Mouse (Mus musculus) mouse trophoblast stem cell (cell line): ENCODE measurements around the gene Gm3173.
"Not testable (repeated sequence)": the region's sequence is repeated elsewhere in the genome, so short reads cannot be mapped to it uniquely, and the experiment has no call there.

Experiments
- in situ Hi-C, 2 experiments: fragments of 300-500 bp; cut with MseI, MboI; formaldehyde crosslinking; loops; 2 replicates in 1 of 2; 3 replicates in 1 of 2; pipeline ENCODE4 v1.15.1; 2025

The Gm3173 gene

DNA sequence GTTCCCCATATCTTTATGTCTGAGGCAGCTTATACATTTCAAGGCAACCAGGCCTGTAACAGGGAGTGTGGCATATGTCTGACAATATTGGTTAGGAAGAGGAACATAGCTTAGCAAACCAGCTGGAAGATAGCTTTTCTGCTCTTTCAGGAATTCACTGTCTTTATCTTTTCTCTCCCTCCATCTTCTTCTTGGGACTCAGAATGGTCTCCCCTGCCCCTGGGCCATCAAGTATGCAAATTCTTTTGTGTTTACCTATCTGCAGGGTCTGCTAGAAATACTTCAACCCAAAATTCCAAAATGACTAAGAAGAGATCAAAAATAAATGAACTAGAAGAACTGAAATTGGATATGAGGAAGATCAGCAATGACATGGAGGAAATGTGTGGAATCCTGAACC is at the start of gene Gm3173:
Gm3173 (plus strand) TSS at position 301 of the 400 bp plus-strand sequence.
- in situ Hi-C loops = not testable (repeated sequence)

- in situ Hi-C loops = not testable (repeated sequence)
Observed at GRCm38 (mm10) chr14:4385606-4386005, 45.2 kb upstream of the Gm3173 start.

GRCm38 (mm10) chr14:4392841-4393530 is 37.8 kb upstream of the Gm3173 start:
- in situ Hi-C loops = not testable (repeated sequence)

DNA sequence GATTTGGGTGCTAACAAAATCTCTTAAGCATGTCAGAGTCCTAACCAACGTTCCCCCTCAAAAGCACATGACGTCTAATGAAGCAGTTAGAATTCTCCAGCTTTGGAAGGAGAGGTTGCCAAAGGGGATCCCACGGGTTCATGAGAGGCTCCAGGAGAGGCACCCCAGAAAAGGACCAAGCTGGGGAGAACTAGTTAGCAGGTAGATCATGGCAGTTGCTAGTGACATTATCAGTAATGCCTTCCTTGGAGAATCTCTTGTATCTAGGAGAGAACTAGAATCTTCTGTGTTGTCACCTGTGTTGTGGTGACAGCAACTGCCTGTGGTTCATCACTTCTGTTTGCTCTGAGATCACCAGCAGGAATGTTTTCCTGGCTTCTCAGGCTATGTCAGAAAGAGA is 33.6 kb upstream of the Gm3173 start, which contains the start of gene Gm3159:
Gm3159 (plus strand) TSS at position 301 of the 400 bp plus-strand sequence.
- in situ Hi-C loops = not testable (repeated sequence)

DNA sequence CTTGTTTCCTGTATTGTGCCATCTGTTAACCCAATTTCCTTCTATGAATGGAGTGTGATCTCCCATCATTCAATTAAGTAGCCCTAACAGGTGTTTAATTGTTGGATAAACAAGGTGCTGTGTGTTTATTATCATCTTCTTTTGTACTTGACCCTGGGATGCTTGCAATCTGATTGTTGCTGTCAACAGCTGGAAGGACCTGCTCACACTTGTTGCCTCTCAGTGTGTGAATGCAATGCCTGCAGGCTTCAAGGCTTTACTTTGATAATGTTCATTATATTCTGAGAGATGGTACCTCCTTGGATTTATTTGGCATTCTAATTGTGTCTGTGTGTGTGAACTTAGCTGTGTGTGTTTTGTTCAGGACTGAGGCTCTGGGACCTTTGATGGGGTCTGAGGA is 32.2 kb upstream of the Gm3173 start:
- in situ Hi-C loops = not testable (repeated sequence)

DNA sequence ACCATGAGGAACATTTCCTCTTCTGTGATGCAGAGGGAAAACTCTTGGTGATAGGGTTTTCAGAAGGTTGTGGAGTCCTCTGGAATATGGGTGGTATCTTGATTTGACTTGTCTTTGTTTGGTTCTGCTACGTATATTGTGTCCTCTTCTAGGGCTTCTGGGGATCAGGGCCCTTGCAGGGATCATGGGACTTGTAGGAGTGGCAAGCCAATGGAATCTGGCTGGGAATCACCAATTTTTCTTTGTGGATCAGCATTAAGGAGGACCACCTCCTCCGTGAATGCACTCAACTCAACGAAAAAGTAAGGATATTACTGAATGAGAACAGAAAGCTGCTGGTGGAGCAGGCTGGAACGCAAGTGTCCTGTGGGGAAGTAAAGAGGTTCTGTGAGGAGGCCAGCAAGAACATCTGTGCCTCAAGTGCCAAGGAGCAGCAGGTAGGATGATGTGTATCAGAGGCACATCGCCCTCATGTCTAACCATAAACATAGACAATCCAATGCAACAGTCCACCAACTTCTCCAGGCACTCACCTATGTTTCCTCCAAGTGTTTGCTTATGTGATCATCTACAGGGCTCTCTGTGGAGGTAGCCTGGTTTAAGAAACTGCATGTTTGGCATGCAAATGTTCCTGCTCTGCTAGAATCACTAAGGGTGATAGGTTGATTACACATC is 30.5 kb upstream of the Gm3173 start:
- in situ Hi-C loops = not testable (repeated sequence)

- in situ Hi-C loops = not testable (repeated sequence)
Observed at GRCm38 (mm10) chr14:4401245-4401644, 29.5 kb upstream of the Gm3173 start.

GRCm38 (mm10) chr14:4403840-4404239 is 27.0 kb upstream of the Gm3173 start:
- in situ Hi-C loops = not testable (repeated sequence)

DNA sequence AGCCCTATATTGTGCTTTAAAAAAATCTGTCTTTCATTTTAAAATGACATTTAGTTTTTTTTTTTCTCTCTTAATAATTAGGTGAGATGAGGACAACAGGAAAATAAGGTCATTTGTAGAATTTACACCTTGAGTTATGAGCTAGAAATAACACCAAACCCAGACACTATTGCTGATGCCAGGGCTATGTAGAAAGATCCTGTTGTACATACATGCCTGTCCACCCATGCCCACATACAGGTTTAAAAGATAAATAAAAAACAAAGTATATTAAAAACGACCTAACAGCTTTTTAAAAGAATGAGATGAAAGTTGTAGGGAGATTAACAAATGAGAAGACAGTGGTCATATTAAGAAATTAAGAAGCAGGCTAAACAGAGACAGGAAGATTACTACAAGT is 20.9 kb upstream of the Gm3173 start:
- in situ Hi-C loops = not testable (repeated sequence)

GRCm38 (mm10) chr14:4414965-4415835 is 15.6 kb upstream of the Gm3173 start, which contains the start of gene Gm3164:
Gene Gm3164 (plus strand): TSS chr14:4415448.
- in situ Hi-C loops = not testable (repeated sequence)

DNA sequence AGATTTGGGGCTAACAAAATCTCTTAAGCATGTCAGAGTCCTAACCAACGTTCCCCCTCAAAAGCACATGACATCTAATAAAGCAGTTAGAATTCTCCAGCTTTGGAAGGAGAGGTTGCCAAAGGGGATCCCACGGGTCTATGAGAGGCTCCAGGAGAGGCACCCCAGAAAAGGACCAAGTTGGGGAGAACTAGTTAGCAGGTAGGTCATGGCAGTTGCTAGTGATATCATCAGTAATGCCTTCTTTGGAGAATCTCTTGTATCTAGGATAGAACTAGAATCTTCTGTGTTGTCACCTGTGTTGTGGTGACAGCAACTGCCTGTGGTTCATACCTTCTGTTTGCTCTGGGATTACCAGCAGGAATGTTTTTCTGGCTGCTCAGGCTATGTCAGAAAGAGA is 50.7 kb downstream of the Gm3173 start, which contains the start of gene Gm3182:
Gm3182 (plus strand) TSS at position 301 of the 400 bp plus-strand sequence.
- in situ Hi-C loops = not testable (repeated sequence)

- in situ Hi-C loops = not testable (repeated sequence)
Observed at GRCm38 (mm10) chr14:4499425-4499824, 68.6 kb downstream of the Gm3173 start.

DNA sequence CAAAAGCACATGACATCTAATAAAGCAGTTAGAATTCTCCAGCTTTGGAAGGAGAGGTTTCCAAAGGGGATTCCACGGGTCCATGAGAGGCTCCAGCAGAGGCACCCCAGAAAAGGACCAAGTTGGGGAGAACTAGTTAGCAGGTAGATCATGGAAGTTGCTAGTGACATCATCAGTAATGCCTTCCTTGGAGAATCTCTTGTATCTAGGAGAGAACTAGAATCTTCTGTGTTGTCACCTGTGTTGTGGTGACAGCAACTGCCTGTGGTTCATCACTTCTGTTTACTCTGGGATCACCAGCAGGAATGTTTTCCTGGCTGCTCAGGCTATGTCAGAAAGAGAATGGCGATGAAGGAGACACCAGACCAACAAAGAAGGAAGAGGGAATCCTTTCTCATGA is 124.3 kb downstream of the Gm3173 start, which contains the start of gene Gm3047:
Gm3047 (plus strand) TSS at position 301 of the 400 bp plus-strand sequence.
- in situ Hi-C loops = not testable (repeated sequence)
